Mouse (Mus musculus) kidney, embryonic 14.5 days (tissue): ENCODE results near the gene 1700029I15Rik. TPM values are rescaled to one million over a fixed set of nuclear protein-coding genes. Genes with fewer than 3 reads are reported as not detected.

ENCODE experiments used
- ATAC-seq: fragments of 200-750 bp; cut with Nextera tagmentation; 2 replicates; pipeline ENCODE4 v1.8.0; 2017; ENCODE audit warnings: moderate number of reproducible peaks, mild to moderate bottlenecking, moderate TSS enrichment, moderate library complexity; ENCODE audit not compliant: low FRiP score, low TSS enrichment
- H3K27ac ChIP-seq: fragments of 300-500 bp; sonication (generic); 2 replicates; pipeline ENCODE4 v1.5.1; 2014; ENCODE audit warnings: low read depth, mild to moderate bottlenecking, low read length, moderate library complexity, mixed read lengths
- H3K27me3 ChIP-seq: fragments of 300-500 bp; sonication (generic); 2 replicates; pipeline ENCODE4 v1.6.1; 2014; ENCODE audit warnings: mild to moderate bottlenecking, low read length; ENCODE audit not compliant: control insufficient read depth, insufficient read depth
- H3K36me3 ChIP-seq: fragments of 300-500 bp; sonication (generic); 2 replicates; pipeline ENCODE4 v1.6.1; 2014; ENCODE audit warnings: low read length, mixed read lengths; ENCODE audit not compliant: control insufficient read depth, insufficient read depth
- H3K4me1 ChIP-seq: fragments of 300-500 bp; sonication (generic); 2 replicates; pipeline ENCODE4 v1.6.1; 2014; ENCODE audit warnings: low read length, mixed read lengths; ENCODE audit not compliant: control insufficient read depth, insufficient read depth
- H3K4me2 ChIP-seq: fragments of 300-500 bp; sonication (generic); replicated peaks from 2 replicates; pipeline ENCODE4 v1.6.1; 2014; ENCODE audit warnings: low read depth, mild to moderate bottlenecking, low read length
- H3K4me3 ChIP-seq: fragments of 300-500 bp; sonication (generic); 2 replicates; pipeline ENCODE4 v1.5.1; 2014; ENCODE audit warnings: mild to moderate bottlenecking, low read length
- H3K9ac ChIP-seq: fragments of 300-500 bp; sonication (generic); 2 replicates; pipeline ENCODE4 v1.6.1; 2014; ENCODE audit warnings: low read depth, mild to moderate bottlenecking, low read length, moderate library complexity
- H3K9me3 ChIP-seq: fragments of 300-500 bp; sonication (generic); 2 replicates; pipeline ENCODE4 v1.6.1; 2016; ENCODE audit warnings: low read length; ENCODE audit not compliant: control insufficient read depth
- WGBS: fragments of 180-500 bp; shearing (Covaris S2); extraction: QIAGEN DNeasy Blood & Tissue Kit; methylation state at CpG from one replicate; pipeline ENCODE4 v1.1.7; 2014; 5-methylcytosine and 5-hydroxymethylcytosine counted together
- polyA plus RNA-seq: library from polyadenylated mRNA; unstranded; fragments of >200 nt; fragmentation: Nextera tagmentation; extraction: Ambion mirVana; gene quantifications from 2 replicates; pipeline ENCODE4 v1.2.1, GENCODE M21; 2014

The 1700029I15Rik gene
- polyA plus RNA-seq, 1 experiment from 2014 or later: 2.5 TPM

DNA sequence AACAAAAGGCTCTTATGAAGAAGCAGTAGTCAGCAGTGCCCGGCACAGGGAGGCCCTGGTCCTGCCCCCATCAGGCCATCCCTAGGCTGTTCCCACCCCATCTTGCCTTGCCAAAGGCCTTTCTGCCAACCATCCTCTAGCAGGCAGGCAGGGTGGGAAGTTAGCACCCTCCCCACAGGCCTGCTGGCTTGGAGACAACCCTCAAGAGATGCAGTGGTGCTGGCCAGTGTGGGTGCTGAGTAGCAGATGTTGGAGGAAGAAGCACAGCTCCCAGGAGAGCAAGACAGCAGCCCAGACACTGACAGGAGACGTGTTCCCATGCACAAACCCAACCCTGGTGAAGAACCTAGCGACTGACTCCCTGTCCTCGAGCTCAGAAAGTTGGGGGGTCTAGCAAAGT is 5.3 kb downstream of the 1700029I15Rik start:
- no peak overlapping the region for H3K4me3 ChIP-seq
- peaks cover 46% of the 10 kb centered on the region for H3K36me3 ChIP-seq
- H3K27me3 ChIP-seq: no peaks in the 10 kb centered on the region
- H3K27ac ChIP-seq: no peak overlapping the region
- H3K9me3 ChIP-seq: no peaks in the 10 kb centered on the region
- WGBS: 88% methylated on average over 4 of the region's 4 CpGs
- no peak for ATAC-seq
- H3K4me2 ChIP-seq: peak overlapping the region; percentile 50; the same call in 1 of the 2 replicates
- peaks cover 35% of the 10 kb centered on the region for H3K4me1 ChIP-seq
- H3K9ac ChIP-seq: no peak overlapping the region; the same call in 1 of the 2 replicates

DNA sequence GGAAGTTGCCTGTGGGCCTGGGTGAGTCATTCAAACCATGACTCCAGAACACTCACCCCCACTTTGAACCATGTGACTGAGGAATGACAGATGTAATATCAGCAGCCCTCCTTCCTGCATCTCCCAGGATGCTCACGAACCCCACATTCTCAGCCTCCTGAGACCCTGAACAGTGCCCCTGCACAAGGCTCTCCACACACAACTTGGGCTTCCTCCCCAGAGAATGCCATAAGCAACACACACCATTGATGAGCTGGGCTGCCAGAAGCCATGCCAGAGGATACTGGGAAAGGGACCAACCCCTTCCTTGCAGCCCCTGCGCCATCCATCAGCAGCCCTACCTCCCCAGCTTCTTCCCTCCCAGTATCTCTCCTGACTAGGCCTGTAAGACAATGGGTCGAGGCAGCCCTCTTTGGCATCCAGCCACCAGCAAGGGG is 5.8 kb downstream of the 1700029I15Rik start:
- H3K36me3 ChIP-seq: peaks cover 42% of the 10 kb centered on the region
- peak overlapping the region; percentile 46 for H3K4me3 ChIP-seq
- no peaks in the 10 kb centered on the region for H3K27me3 ChIP-seq
- no peaks in the 10 kb centered on the region for H3K9me3 ChIP-seq
- peaks cover 39% of the 10 kb centered on the region for H3K4me1 ChIP-seq
- H3K27ac ChIP-seq: no peak overlapping the region
- WGBS: 58% methylated on average over 3 of the region's 3 CpGs
- peak overlapping the region; percentile 50 for H3K4me2 ChIP-seq
- no peak for ATAC-seq
- peak overlapping the region; percentile 44; the same call in 1 of the 2 replicates for H3K9ac ChIP-seq

GRCm38 (mm10) chr2:92388891-92389641 is 6.7 kb downstream of the 1700029I15Rik start:
- peak overlapping the region; percentile 50 for H3K4me2 ChIP-seq
- H3K27me3 ChIP-seq: no peaks in the 10 kb centered on the region
- WGBS: under 1% methylated on average over 56 of the region's 62 CpGs
- H3K9ac ChIP-seq: peak overlapping the region; percentile 44
- H3K4me3 ChIP-seq: peak overlapping the region; percentile 46
- ATAC-seq: peak; percentile 94
- H3K9me3 ChIP-seq: no peaks in the 10 kb centered on the region
- H3K27ac ChIP-seq: peak overlapping the region; percentile 70; the same call in 1 of the 2 replicates
- peaks cover 41% of the 10 kb centered on the region for H3K4me1 ChIP-seq
- H3K36me3 ChIP-seq: peaks cover 34% of the 10 kb centered on the region

- H3K27ac ChIP-seq: 0 out of 2 replicates have a peak overlapping the region, but pooled peaks have one; percentile 17
- 0 out of 2 replicates have a peak overlapping the region, but pooled peaks have one; percentile 44 for H3K9ac ChIP-seq
- ATAC-seq: no peak; the same call in 1 of the 2 replicates
These were observed 7.3 kb downstream of the 1700029I15Rik start for GRCm38 (mm10) chr2:92389645-92390044.

DNA sequence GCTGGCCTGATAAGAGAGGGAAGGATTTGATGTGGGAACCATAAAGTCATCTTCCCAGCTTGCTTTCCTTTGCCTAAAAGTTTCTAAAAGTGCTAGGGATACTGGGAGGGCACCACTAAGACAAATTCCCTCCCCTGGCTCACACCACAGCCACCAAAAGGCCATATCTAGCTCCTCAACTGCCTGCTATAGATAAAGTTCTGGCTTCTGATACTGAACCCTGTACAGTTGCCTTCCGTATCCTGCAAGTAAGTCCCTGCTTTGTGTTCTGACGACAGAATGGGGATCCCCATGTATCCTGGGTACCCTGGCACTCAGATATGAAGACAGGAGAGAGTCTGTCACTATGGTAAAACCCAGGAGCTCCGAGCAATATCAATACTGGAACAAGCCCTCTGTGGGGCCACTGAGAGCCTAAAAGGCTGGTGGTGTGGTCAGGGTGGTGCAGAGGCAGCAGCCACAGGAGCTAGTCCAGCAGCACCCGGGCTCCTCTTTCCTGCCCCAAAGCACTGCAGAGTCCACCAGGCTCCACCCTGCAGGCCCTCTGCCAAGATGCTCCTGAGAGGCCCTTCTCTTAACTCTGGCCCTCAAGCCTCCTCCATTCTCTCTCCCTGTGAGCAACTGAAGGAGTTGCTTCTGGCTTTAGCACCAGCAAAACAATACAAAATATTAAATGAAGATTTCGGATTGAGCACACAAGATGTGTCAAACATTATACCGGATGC is 8.0 kb downstream of the 1700029I15Rik start:
- H3K4me3 ChIP-seq: no peak overlapping the region
- 80% methylated on average over 6 of the region's 6 CpGs for WGBS
- no peaks in the 10 kb centered on the region for H3K9me3 ChIP-seq
- H3K36me3 ChIP-seq: peaks cover 21% of the 10 kb centered on the region
- no peaks in the 10 kb centered on the region for H3K27me3 ChIP-seq
- H3K4me1 ChIP-seq: peaks cover 41% of the 10 kb centered on the region
- no peak overlapping the region for H3K4me2 ChIP-seq
- 0 out of 2 replicates have a peak overlapping the region, but pooled peaks have one; percentile 17 for H3K27ac ChIP-seq
- no peak for ATAC-seq
- no peak overlapping the region for H3K9ac ChIP-seq

More at GRCm38 (mm10) chr2:92389645-92390044, 7.3 kb downstream of the 1700029I15Rik start:
- WGBS: 4% methylated on average over 10 of the region's 10 CpGs
- Histone ChIP-seq H3K36me3 (peaks cover 28% of the 10 kb centered on the region), H3K4me2 (peak overlapping the region; percentile 50), H3K27me3 (no peaks in the 10 kb centered on the region), H3K4me3 (peak overlapping the region; percentile 46), H3K9me3 (no peaks in the 10 kb centered on the region), H3K4me1 (peaks cover 41% of the 10 kb centered on the region)

DNA sequence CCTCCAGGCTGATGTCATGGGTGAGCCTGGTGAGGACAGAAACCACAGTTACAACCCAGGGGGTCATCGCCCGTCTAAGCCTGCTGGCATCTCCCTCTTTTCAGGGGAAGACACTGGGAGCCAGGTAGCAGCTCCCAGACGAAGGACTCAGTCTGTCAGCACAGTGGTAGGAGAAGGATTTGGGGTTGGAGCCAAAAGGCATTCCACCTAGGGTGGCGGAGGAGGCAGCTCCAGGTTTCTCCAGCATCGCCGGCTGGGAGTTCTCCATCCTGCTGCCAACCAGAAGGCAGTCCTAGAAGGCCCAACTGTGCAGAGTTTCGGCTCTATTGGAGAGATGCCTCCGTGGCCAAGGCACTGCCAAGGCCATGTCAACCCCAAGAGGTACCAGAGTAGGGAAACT is 8.8 kb downstream of the 1700029I15Rik start:
- Histone ChIP-seq H3K4me3 (peak overlapping the region; percentile 37; the same call in 1 of the 2 replicates), H3K9me3 (no peaks in the 10 kb centered on the region), H3K27me3 (no peaks in the 10 kb centered on the region), H3K9ac (peak overlapping the region; percentile 50; the same call in 1 of the 2 replicates), H3K4me1 (peaks cover 41% of the 10 kb centered on the region), H3K4me2 (peak overlapping the region; percentile 45), H3K36me3 (peaks cover 13% of the 10 kb centered on the region), H3K27ac (no peak overlapping the region)
- ATAC-seq: no peak
- 82% methylated on average over 8 of the region's 8 CpGs for WGBS

GRCm38 (mm10) chr2:92391703-92392317 is 9.5 kb downstream of the 1700029I15Rik start:
- 20% methylated on average over 11 of the region's 11 CpGs for WGBS
- H3K4me3 ChIP-seq: peak overlapping the region; percentile 37
- peak overlapping the region; percentile 72 for H3K27ac ChIP-seq
- no peaks in the 10 kb centered on the region for H3K9me3 ChIP-seq
- H3K36me3 ChIP-seq: peaks cover 6% of the 10 kb centered on the region
- H3K4me1 ChIP-seq: peaks cover 41% of the 10 kb centered on the region
- H3K27me3 ChIP-seq: no peaks in the 10 kb centered on the region
- H3K9ac ChIP-seq: peak overlapping the region; percentile 50
- ATAC-seq: no peak
- H3K4me2 ChIP-seq: peak overlapping the region; percentile 45

DNA sequence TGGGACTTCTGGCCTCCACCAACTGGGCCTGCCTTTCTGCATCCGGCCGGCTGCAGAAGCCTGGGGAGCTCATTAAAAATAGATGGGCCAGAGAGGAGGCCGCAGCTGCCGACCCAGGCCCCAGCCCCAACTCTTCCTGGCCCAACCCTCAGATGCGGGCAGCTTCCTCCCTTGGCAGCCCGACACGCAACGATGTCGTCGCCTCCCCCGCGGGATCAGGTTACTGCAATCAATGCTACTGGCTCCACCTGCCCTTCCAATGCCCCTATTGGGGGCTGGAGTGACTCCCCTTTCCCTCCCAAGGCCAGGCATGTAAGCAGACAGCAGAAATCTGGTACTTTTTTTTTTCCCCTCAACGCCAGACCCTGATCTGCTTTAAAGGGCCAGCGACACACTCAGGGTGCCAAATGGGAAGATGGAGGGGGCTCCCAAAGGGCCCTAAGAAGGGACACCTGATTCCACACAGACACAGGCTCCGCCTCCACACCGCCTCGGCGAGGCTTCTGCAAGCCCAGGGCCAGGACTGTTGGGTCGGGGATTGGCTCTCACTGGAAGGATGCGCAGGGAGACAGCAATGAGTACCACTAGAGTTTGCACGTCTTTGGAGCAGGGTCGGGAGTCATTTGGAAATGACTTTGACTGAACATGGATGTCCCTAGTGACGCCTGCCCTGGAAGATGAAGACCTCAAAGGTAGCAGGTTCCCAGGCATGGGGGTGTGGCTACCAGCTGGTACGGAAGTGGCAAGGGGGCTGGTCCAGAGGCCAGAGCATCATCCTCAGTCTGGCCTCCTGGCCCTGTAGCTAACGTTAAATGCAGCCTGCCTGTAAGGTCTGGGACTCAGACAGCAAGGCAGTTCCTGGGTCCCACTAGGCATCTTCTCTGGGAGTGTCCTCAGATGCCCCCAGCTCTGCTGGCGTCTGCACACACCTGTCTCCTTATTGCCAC is 10.3 kb downstream of the 1700029I15Rik start:
- 3% methylated on average over 26 of the region's 26 CpGs for WGBS
- Histone ChIP-seq H3K4me1 (peaks cover 41% of the 10 kb centered on the region), H3K27ac (peak overlapping the region; percentile 72), H3K4me2 (peak overlapping the region; percentile 45), H3K9ac (peak overlapping the region; percentile 50; the same call in 1 of the 2 replicates), H3K9me3 (no peaks in the 10 kb centered on the region), H3K4me3 (peak overlapping the region; percentile 37), H3K27me3 (no peaks in the 10 kb centered on the region), H3K36me3 (no peaks in the 10 kb centered on the region)
- ATAC-seq: peak; percentile 24; the same call in 1 of the 2 replicates
